Mouse (Mus musculus) central nervous system, embryonic 14 days (tissue): ENCODE measurements around the gene Gm28551. TPM values are rescaled to one million over a fixed set of nuclear protein-coding genes. Genes with fewer than 3 reads are reported as not detected.

Experiments used
- polyA plus RNA-seq: library from polyadenylated mRNA; depleted of rRNA; stranded (reverse); fragments of >200 nt; gene quantifications from 2 replicates; pipeline ENCODE4 v1.2.3, GENCODE M21; 2012; rRNA removed

The Gm28551 gene
- polyA plus RNA-seq: 0.66 and 0.90 TPM in 2 replicates

DNA sequence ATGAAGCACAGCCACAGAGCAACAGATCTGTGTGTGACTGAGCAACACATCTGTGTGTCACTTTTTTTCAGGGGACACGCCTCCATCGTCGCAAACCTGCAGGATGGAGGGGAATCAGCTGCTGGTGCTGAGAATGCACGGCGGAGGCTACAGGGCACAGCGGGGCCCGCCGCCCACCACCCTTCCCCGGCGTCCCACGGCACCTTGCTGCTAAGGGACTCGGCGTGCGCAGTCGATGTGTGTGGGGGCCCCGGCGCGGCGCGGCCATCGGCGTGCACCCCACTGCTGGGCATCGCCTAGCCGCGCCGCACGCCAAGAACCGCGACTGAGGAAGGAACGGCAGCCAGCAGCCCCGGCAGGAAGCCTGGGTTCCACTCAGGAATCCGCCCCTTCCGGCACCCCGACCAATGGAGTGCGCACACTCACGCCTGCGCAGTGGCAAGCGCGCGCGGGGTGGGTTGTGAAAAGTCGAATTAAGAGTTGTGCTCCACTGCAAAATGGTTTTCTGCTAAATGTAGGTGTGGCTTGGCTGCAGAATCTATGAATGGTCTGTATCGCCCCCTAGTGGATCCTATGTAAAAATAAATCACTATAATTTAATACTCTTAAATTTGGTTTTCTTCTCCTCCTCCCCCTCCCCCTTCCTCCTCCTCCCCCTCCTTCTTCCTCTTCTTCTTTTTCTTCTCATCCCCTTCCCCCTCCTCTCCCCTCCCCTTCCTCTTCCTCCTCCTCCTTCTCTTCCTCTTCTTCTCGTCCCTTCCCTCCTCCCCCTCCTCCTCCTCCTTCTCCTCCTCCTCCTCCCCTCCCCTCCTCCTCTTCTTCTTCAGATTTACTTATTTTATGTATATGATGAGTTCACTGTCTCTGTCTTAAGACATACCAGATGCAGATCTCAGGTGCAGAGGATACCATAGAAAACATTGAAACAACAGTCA is at the start of gene Gm28551, which contains the start of the genes Asdurf and Asnsd1:
Gene Gm28551 (minus strand): TSS at position 341 of the 935 bp plus-strand sequence.
Gene Asdurf (minus strand): TSS at position 293 of the 935 bp plus-strand sequence.
Gene Asnsd1 (minus strand): TSS at position 426 of the 935 bp plus-strand sequence.

DNA sequence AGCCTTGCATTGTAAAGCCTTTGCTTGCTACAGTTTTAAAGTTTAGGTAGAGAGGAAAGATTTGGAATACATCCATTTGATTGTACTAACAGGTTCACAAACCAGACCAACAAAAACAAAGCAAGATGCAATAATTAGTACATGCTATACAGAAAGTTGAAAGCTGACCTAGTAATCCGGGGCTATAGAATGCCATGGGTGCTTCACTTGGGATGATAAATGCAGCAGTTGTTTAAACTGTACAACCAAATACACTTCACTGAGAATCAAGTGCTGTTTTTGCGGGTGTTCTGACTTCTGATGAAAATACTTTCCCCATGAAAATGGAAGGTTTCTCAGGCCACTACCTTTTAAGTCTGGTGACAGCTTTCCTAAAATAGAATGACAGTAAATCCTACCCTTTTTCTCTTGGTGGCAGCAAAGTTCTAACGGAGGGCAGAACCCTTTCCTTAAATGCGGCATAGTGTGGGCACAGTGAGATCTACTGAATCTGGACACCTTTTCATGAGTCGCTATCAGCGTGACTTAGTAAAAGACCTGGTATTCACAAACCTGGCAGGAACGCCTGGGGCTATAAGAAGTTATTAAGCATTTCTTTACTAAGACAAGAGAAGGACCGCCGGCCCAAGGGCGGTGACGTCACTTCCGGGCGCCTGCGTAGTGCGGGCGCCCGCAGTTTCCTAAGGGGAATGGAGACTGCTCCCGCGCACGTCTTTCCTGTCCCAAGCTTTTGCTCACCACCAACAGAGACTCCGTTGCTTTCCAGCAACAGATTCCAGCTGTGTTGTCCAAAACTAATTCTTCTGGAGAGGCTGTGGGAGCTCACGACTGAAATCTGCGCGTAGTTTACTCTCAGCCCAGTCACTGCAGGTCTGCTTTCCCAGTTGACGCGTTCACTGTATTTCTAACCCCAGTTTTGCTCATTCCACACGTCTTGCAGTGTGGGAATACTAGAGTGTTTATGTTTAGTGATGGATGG is 39.2 kb downstream of the Gm28551 start, which contains the start of gene Osgepl1:
Gene Osgepl1 (plus strand): TSS at position 636 of the 979 bp plus-strand sequence.

DNA sequence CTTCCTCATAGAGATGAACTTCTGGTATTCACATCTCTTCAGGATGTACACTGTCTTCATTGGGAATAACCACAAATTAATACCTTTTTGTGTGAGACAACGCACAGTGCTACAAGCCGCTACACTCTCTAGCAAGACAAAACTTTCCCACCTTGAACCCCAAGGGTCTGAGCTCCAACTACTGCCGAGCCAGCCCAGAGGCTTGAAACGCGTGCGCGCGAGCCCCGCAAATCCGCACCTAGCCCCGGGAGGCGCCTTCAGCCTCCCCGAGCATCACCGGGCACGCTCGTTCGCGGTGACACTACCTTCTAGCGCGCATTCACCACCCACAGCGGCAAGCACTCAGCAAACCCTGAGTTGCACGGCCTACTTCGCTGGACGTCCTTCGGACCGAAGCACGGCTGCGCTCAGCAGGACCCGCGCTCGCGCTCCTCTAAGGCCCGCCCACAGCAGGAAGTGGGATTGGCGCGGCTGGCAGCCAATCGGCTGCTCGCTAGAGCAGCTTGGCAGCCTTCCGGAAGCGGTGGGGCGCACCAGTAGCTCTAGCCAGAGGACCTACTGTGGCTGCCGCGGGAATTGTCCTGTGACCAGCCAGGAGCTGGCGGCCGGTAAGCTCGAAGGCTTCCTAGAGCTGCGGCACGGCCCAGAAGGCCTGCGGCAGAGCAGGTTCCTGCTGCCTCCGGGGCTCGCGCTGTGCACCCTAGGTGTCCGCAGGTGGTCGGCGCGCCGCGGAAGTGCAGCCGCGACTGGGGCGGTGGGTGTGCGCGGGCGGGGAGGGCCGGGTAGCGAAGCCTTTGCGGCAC is 55.7 kb downstream of the Gm28551 start, which contains the start of the genes Pms1, Ormdl1 and Gm28778:
Gene Pms1 (minus strand): TSS at position 438 of the 803 bp plus-strand sequence.
Gene Ormdl1 (plus strand): TSS at position 515 of the 803 bp plus-strand sequence.
Gene Gm28778 (plus strand): TSS at position 531 of the 803 bp plus-strand sequence.

Other genes starting within 250 kb of the Gm28551 start
- 0.27 TPM in 1 of 2 replicates, not detected in the other for gene 1700019A02Rik, start 165.0 kb downstream of the Gm28551 start, polyA plus RNA-seq
- gene Pms1, start 55.6 kb downstream of the Gm28551 start, polyA plus RNA-seq: 5.7 and 7.0 TPM in 2 replicates
- 32.9 and 38.2 TPM in 2 replicates for gene Ormdl1, start 55.6 kb downstream of the Gm28551 start, polyA plus RNA-seq
- gene Gm28778, start 55.6 kb downstream of the Gm28551 start, polyA plus RNA-seq: 2.6 and 4.2 TPM in 2 replicates
- 17.2 and 19.8 TPM in 2 replicates for gene Osgepl1, start 39.0 kb downstream of the Gm28551 start, polyA plus RNA-seq
- not detected in 2 replicates for gene Asdurf, start within 50 bp of the Gm28551 start, polyA plus RNA-seq
- 31.0 and 31.5 TPM in 2 replicates for gene Asnsd1, start 85 bp upstream of the Gm28551 start, polyA plus RNA-seq